Mouse (Mus musculus): Measurements from ENCODE around the gene Tmem107. TPM values are rescaled to one million over a fixed set of nuclear protein-coding genes. Genes with fewer than 3 reads are reported as not detected.

Gene Tmem107
- 31.7 and 42.5 TPM in 2 replicates for polyA plus RNA-seq (2015; fragmentation: Nextera tagmentation; extraction: Ambion mirVana)

DNA sequence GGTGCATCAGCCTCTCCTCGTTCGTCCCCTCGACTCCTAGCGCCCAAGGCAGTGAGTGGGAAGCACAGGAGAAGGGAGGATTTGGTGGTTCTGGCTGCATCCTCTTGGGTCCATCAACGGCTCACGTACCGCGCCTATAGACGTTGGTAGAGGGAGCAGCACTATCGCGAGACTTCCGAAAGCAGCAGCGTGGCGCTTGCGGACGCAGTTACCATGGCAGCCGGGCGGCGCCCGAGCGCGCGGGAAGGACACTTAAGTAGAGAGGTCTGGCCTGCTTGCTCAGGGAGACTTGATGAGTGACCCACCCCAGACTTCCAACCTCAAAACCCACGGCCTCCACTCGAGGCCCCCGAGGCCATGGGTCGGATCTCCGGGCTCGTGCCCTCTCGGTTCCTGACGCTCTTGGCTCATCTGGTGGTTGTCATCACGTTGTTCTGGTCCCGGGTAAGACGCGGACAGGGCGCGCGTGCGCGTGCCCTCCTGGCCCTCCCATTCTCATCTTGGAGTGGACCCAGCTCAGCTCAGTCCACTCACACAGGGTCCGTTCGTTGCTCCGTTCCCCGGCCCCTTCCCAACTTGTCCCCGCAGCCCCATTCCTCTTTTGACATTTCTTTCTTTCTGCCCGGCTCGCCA lies at the start of gene Tmem107:
Tmem107 (plus strand) TSS at position 217 of the 633 bp plus-strand sequence.
- peak; percentile 91 for ATAC-seq
- Histone ChIP-seq H3K9ac (replicated peaks) (peak within 1 kb of the TSS; percentile 85), H3K9me3 (no peaks in the 10 kb centered on the region), H3K4me3 (replicated peaks) (peak within 1 kb of the TSS; percentile 57), H3K27ac (peak within 1 kb of the TSS; percentile 90), H3K4me2 (replicated peaks) (peak within 1 kb of the TSS; percentile 90), H3K4me1 (replicated peaks) (peaks cover 41% of the 10 kb centered on the region), H3K27me3 (no peaks in the 10 kb centered on the region), H3K36me3 (no peaks in the 10 kb centered on the region)
- under 1% methylated on average over 47 of the region's 47 CpGs for WGBS

DNA sequence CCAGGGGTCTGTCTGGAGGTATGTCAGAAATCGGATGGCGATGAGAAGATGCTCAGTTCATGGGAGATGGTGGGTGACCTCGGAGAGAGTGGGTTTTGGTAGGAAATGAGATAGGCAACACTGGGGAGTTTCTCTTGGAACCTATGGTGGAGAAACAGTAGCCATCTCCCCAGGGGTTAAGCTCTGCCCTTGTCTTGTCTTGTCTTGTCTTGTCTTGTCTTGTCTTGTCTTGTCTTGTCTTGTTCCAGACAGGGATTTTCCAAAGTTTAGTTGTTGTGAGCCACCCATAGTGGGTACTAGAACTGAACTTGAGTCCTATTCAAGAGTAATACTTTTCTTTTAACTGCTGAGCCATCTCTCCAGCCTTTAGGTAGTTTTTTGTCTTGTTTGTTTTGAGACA lies 44.0 kb upstream of the Tmem107 start:
- Histone ChIP-seq H3K4me1 (replicated peaks) (no peaks in the 10 kb centered on the region), H3K9ac (replicated peaks) (no peak overlapping the region), H3K9me3 (no peaks in the 10 kb centered on the region), H3K4me3 (replicated peaks) (no peak overlapping the region), H3K27me3 (no peaks in the 10 kb centered on the region), H3K4me2 (replicated peaks) (no peak overlapping the region), H3K27ac (no peak overlapping the region), H3K36me3 (peaks cover 100% of the 10 kb centered on the region)
- 98% methylated on average over 3 of the region's 3 CpGs for WGBS
- ATAC-seq = no peak

DNA sequence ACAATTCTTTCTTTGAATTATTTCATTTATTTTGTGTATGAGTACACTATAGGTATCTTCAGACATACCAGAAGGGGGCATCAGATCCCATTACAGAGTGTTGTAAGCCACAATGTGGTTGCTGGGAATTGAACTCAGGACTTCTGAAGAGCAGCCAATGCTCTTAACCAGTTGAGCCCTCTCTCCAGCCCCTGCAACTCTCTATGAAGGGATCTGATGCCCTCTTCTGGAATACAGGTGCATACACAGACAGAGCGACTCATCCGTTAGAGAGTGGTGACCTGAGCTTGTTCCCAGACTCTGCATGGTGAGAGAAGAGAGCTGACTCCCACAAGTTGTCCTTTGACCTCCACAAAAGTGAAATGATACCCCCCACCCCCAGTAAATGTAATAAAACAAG lies 41.8 kb upstream of the Tmem107 start:
- no peak overlapping the region for H3K27ac ChIP-seq
- H3K4me1 ChIP-seq (replicated peaks) = no peaks in the 10 kb centered on the region
- no peaks in the 10 kb centered on the region for H3K9me3 ChIP-seq
- H3K9ac ChIP-seq (replicated peaks) = no peak overlapping the region
- no peaks in the 10 kb centered on the region for H3K27me3 ChIP-seq
- 65% methylated on average over 2 of the region's 2 CpGs for WGBS
- no peak overlapping the region for H3K4me3 ChIP-seq (replicated peaks)
- H3K4me2 ChIP-seq (replicated peaks) = no peak overlapping the region
- H3K36me3 ChIP-seq = peaks cover 98% of the 10 kb centered on the region
- ATAC-seq = no peak

DNA sequence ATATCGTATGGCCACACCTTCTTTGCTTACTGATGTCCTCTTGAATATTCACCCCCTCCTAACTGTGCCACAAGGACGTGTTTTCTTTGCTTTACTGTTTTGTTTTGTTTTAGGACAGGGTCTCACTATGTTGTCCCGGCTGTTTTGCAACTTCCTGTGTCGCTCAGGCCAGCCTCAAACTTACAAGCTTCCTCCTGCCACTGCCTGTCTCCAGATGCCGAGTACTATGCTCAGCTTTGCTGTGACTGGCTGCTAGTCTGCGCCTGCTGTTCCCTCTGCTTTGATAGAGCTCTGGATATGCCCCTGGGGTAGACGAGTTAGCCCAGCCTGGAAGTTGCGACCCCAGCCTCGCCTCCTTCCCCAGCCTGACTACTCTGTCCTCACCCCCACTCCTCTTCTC lies 37.1 kb upstream of the Tmem107 start:
- no peak for ATAC-seq

DNA sequence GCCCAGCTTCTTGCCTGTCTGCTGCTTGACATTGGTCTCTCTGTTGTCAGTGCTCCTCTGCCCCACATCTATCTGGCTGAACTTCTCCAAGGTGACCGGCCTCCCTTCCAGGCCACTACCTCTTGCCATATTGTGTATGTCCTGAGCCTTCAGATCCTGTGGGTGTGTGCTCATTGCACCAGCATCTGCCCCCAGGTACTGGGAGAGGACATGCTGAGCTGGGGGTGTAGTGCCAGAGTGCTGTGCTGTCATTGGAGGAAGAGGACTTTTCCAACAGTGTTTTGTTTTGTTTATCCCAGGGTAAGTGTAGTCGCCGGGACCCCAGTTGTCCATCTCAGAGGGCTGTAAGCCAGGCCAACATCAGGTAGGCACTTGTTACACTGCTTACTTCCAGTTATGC lies 36.0 kb upstream of the Tmem107 start:
- peaks cover 30% of the 10 kb centered on the region for H3K4me1 ChIP-seq (replicated peaks)
- no peak overlapping the region for H3K4me3 ChIP-seq (replicated peaks)
- H3K9me3 ChIP-seq = no peaks in the 10 kb centered on the region
- no peak overlapping the region for H3K4me2 ChIP-seq (replicated peaks)
- no peak for ATAC-seq
- no peak overlapping the region for H3K27ac ChIP-seq
- peaks cover 54% of the 10 kb centered on the region for H3K36me3 ChIP-seq
- 94% methylated on average over 3 of the region's 3 CpGs for WGBS
- H3K9ac ChIP-seq (replicated peaks) = no peak overlapping the region
- no peaks in the 10 kb centered on the region for H3K27me3 ChIP-seq

More for the DNA sequence above, 37.1 kb upstream of the Tmem107 start:
- Histone ChIP-seq H3K36me3 (peaks cover 65% of the 10 kb centered on the region), H3K9ac (replicated peaks) (no peak overlapping the region), H3K27me3 (no peaks in the 10 kb centered on the region), H3K4me1 (replicated peaks) (peaks cover 20% of the 10 kb centered on the region), H3K4me3 (replicated peaks) (no peak overlapping the region), H3K27ac (no peak overlapping the region), H3K4me2 (replicated peaks) (no peak overlapping the region), H3K9me3 (no peaks in the 10 kb centered on the region)
- 84% methylated on average over 9 of the region's 9 CpGs for WGBS

DNA sequence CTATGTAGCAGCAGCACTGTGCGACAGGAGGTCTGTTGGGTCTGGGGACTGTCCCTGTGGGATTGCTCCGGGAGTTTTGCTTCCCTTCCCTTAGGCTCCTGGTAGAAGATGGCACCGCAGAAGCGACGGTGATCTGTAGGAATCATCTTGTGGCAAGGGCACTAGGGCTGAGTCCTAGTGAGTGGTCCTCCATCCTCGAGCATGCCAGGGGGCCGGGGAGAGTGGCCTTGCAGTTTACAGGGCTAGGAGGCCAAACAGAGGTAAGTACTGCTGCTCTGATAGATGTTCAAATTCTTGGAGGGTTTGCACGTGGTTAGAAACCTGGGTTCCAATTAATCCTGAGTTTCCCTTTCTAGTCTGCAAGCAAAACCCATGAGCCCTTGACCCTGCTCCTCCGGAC lies 35.2 kb upstream of the Tmem107 start:
- H3K27me3 ChIP-seq = no peaks in the 10 kb centered on the region
- H3K27ac ChIP-seq = peak overlapping the region; percentile 57
- H3K9me3 ChIP-seq = no peaks in the 10 kb centered on the region
- no peak for ATAC-seq
- peaks cover 46% of the 10 kb centered on the region for H3K36me3 ChIP-seq
- 83% methylated on average over 9 of the region's 9 CpGs for WGBS
- H3K4me2 ChIP-seq (replicated peaks) = peak overlapping the region; percentile 50
- peaks cover 30% of the 10 kb centered on the region for H3K4me1 ChIP-seq (replicated peaks)
- H3K4me3 ChIP-seq (replicated peaks) = peak overlapping the region; percentile 52; the same call in 1 of the 2 replicates
- no peak overlapping the region; the same call in 1 of the 2 replicates for H3K9ac ChIP-seq (replicated peaks)

DNA sequence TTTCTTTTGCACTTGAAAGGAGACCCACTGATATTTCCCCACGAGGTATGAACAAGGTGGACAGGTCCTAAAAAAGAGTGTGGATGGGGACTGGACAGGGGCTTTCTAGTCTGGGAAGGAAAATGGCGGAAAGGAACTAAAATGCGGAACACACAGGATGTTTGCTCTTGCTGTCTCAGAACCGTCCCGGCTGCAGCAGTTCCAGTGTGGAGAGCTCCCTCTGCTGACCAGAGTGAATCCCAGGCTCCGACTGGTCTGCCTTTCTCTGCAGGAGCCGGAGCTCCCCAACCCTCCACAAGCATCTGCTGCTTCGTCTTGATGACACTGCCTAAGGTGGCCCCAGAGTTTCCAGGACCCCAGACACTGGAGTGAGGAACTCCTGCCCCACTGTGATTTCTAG lies 34.8 kb upstream of the Tmem107 start:
- peaks cover 30% of the 10 kb centered on the region for H3K4me1 ChIP-seq (replicated peaks)
- H3K9ac ChIP-seq (replicated peaks) = no peak overlapping the region; the same call in 1 of the 2 replicates
- H3K27ac ChIP-seq = peak overlapping the region; percentile 57
- peak overlapping the region; percentile 50 for H3K4me2 ChIP-seq (replicated peaks)
- H3K4me3 ChIP-seq (replicated peaks) = peak overlapping the region; percentile 52; the same call in 1 of the 2 replicates
- no peaks in the 10 kb centered on the region for H3K9me3 ChIP-seq
- H3K27me3 ChIP-seq = no peaks in the 10 kb centered on the region
- whole genome bisulfite sequencing = 5% methylated on average over 8 of the region's 8 CpGs
- peaks cover 42% of the 10 kb centered on the region for H3K36me3 ChIP-seq
- ATAC-seq = peak; percentile 55

DNA sequence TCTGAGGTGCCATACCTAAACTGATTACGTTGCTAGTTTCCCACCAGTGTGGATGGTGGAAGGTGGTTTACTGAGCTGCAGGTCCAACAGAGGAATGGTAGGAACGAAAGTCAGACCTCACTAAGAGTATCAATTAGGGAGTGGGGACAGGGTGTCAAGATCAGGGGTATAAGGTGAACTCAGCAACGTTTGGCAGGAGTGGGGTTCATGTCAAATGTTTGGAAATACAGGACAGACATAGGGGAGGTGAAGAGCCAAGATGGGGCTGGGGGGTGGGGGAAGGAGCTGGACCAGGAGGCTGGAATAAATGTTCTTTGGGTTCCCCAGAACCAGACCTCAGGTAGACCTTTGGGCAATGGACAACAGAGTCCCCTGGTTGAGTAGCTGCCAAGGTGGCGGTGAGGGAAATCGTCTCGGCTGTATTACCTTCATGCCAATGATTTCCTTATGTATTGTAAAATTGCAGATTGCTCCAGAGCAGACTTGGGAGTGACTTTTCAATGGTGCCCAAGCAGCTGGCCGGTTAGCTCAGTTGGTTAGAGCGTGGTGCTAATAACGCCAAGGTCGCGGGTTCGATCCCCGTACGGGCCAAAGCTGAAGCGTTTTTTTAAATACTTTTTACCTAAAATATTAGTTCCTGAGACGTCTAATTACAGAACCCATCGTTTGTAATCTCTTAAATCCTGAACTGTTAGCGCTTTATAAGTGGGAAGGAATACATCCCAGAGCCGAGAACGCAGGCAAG lies 33.9 kb upstream of the Tmem107 start:
- Histone ChIP-seq H3K9ac (replicated peaks) (peak overlapping the region; percentile 66), H3K4me1 (replicated peaks) (peaks cover 30% of the 10 kb centered on the region), H3K4me2 (replicated peaks) (peak overlapping the region; percentile 50), H3K36me3 (peaks cover 33% of the 10 kb centered on the region), H3K27me3 (no peaks in the 10 kb centered on the region), H3K27ac (peak overlapping the region; percentile 68), H3K4me3 (replicated peaks) (peak overlapping the region; percentile 52), H3K9me3 (no peaks in the 10 kb centered on the region)
- WGBS = 9% methylated on average over 20 of the region's 20 CpGs
- ATAC-seq = no peak

DNA sequence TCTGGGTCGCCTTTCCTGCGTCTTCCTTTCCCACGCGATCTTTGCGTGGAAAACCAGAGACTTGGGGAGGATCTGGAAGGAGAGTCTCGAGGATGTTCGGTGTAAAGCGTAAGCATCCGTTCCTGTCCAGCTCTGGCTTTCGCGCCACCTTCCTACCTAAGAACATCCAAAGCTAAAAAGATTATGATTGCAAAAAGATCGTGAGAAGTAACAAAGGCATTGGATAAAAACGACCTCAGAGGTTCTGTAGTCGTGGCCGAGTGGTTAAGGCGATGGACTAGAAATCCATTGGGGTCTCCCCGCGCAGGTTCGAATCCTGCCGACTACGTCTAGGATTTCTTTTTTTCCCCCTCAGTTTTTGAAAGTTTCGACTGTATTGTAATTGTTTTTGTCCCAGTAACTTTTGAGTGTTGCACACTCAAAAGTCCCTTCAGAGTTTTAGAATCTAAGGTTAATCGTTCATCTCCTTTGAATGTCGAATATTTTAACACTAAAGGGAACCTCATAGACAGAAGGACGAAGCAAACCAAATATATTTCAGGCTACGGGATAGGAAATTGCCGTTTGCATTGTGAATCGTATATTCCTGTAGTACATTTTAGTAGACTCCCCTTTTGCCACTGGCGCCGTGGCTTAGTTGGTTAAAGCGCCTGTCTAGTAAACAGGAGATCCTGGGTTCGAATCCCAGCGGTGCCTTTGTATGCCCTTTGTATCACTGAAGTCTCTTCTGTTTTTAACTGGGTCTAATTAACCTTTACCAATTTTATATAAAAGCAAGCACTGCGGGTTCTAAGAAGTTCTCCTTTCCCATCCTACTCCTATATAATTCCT lies 33.2 kb upstream of the Tmem107 start:
- under 1% methylated on average over 34 of the region's 34 CpGs for WGBS
- Histone ChIP-seq H3K4me3 (replicated peaks) (peak overlapping the region; percentile 52), H3K4me1 (replicated peaks) (peaks cover 30% of the 10 kb centered on the region), H3K9ac (replicated peaks) (peak overlapping the region; percentile 66), H3K27me3 (no peaks in the 10 kb centered on the region), H3K4me2 (replicated peaks) (peak overlapping the region; percentile 50), H3K27ac (peak overlapping the region; percentile 68), H3K36me3 (peaks cover 27% of the 10 kb centered on the region), H3K9me3 (no peaks in the 10 kb centered on the region)
- ATAC-seq = 0 out of 2 replicates have a peak, but pooled peaks have one; percentile 5

DNA sequence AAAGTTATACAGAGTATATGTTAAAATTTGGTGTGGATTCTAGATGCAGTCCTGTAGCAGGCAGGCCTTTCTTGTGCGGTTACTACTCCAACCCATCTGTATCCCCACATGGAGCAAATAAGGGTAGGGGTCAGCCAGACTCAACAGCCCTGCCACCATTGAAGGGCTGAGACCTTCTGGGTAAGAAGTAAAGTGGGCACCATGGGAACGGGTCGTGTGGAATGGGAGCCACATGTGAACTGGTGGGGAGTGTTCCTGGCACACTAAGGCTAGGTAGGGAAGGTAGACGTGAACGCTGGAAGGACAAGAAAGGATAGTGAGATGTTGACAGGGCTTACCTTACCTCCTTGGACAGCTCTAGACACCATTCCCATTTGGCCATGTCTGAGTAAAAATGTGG lies 32.4 kb upstream of the Tmem107 start:
- Histone ChIP-seq H3K9ac (replicated peaks) (no peak overlapping the region), H3K4me3 (replicated peaks) (no peak overlapping the region), H3K36me3 (peaks cover 20% of the 10 kb centered on the region), H3K4me1 (replicated peaks) (peaks cover 30% of the 10 kb centered on the region), H3K4me2 (replicated peaks) (0 out of 2 replicates have a peak overlapping the region, but pooled peaks have one; percentile 73), H3K27ac (0 out of 2 replicates have a peak overlapping the region, but pooled peaks have one; percentile 85), H3K9me3 (no peaks in the 10 kb centered on the region), H3K27me3 (no peaks in the 10 kb centered on the region)
- WGBS = 75% methylated on average over 5 of the region's 5 CpGs
- no peak for ATAC-seq

DNA sequence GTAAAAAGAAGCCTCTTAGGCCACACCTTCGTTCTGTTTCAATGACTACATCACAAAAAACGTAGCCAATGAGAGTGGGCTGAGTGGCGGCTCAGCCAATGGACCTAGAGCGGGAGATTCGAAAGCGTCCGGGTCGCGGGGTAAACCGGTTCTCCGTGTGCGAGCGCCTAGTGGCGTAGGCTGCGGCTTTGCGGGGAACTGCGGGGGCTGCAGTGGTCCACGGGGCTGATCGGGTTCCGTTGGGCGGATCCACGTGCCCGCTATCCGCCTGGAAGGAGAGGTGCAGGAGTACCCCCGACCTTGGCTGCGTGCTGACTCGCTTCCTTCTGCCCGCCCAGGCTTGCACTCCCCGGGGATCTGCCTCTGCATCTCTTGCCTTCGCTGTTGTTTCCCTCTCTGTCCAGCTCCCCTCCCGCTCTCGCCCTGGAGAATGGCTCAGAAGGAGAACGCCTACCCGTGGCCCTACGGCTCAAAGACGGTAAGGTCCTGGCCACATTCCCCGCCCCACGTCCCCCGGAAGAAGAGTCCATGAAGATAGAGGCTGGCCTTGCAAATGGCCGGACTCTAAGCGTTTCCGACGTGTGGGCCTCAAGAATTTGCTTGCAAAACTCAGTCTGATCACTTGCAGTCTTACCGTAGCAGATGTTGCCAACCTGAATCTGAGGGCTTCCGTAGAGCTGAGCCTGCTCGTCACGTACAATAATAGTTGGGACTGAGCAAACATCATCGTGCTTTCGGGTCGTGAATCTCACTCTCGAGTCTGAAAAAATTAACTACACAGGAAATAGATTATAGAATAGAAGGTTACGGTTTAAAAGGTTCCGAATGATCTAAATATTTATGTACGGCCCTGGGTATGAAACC lies 24.8 kb upstream of the Tmem107 start, which contains the start of gene Aurkb:
Aurkb (plus strand) TSS at position 117 of the 864 bp plus-strand sequence.
- Histone ChIP-seq H3K9me3 (no peaks in the 10 kb centered on the region), H3K4me3 (replicated peaks) (peak within 1 kb of the TSS; percentile 62), H3K27me3 (no peaks in the 10 kb centered on the region), H3K4me1 (replicated peaks) (peaks cover 31% of the 10 kb centered on the region), H3K9ac (replicated peaks) (peak within 1 kb of the TSS; percentile 63), H3K36me3 (peaks cover 18% of the 10 kb centered on the region), H3K27ac (peak within 1 kb of the TSS; percentile 61), H3K4me2 (replicated peaks) (peak within 1 kb of the TSS; percentile 93)
- peak; percentile 84 for ATAC-seq
- WGBS = under 1% methylated on average over 54 of the region's 54 CpGs

Measured in midbrain, embryonic 13.5 days (tissue).